In genomic region chr7:70869125-70869524, GRCm38 (mm10) we compare ENCODE assay signal across 20 mouse cellular contexts.
DNase-seq lines count a peak whose midpoint lies in the region; ATAC-seq and TF ChIP-seq lines count a peak whose summit lies in the region.
"Had no signal": no experiment of that assay in that cellular context is flagged by ENCODE, and none has a peak within 500 bp of the region (broad histone marks: within the 10 kb centered on the region; RNA-seq: fewer than 3 reads in every experiment).

No protein-coding gene starts in this region.

- H3K27me3 ChIP-seq in kidney, postnatal 0 days (ENCODE audit: insufficient read depth, low read length): no peaks in the 10 kb centered on the region
- H3K27me3 ChIP-seq in liver, embryonic 16.5 days (ENCODE audit: control insufficient read depth, insufficient read depth, low read depth, low read length): no peaks in the 10 kb centered on the region
- H3K27me3 ChIP-seq in forebrain, postnatal 0 days (ENCODE audit: insufficient read depth, low read length): no peaks in the 10 kb centered on the region
- H3K27me3 ChIP-seq: embryonic facial prominence, embryonic 12.5 days; forebrain, embryonic 13.5 days; megakaryocyte, embryonic 14.5 days; stomach, embryonic 15.5 days had no signal

- H3K9ac ChIP-seq in kidney, postnatal 0 days (ENCODE audit: low read depth, low read length): no peak overlapping the region
- no peak overlapping the region for H3K9ac ChIP-seq in liver, embryonic 16.5 days (ENCODE audit: low read depth, low read length)
- H3K9ac ChIP-seq in forebrain, postnatal 0 days: no peak overlapping the region
- H3K9ac ChIP-seq: embryonic facial prominence, embryonic 12.5 days; forebrain, embryonic 13.5 days; liver, embryonic 14.5 days; stomach, embryonic 15.5 days had no signal

- no peak overlapping the region; the same call in 1 of the 2 replicates for H3K27ac ChIP-seq in kidney, postnatal 0 days
- no peak overlapping the region for H3K27ac ChIP-seq in liver, embryonic 16.5 days (ENCODE audit: low read length)
- H3K27ac ChIP-seq in forebrain, postnatal 0 days (ENCODE audit: low read depth, low read length): no peak overlapping the region
- H3K27ac ChIP-seq: embryonic facial prominence, embryonic 12.5 days; forebrain, embryonic 13.5 days; left cerebral cortex, adult 2 months; limb, embryonic 10.5 days; liver, embryonic 14.5 days; stomach, embryonic 15.5 days had no signal

- peak; percentile 41 for DNase-seq in heart, adult 11 months
- no peak for DNase-seq in heart, adult 8-10 months (ENCODE audit: low spot score)
- DNase-seq in kidney, adult 18-20 months: peak; percentile 67
- DNase-seq in kidney, postnatal 0 days (ENCODE audit: low spot score): peak; percentile 45
- DNase-seq in cerebellum, adult 9-10 months: no peak
- no peak for DNase-seq in layer of hippocampus, adult 9-10 months (ENCODE audit: low spot score)
- DNase-seq in forebrain, postnatal 0 days: no peak
- DNase-seq: adrenal gland, adult 8-10 months; cerebellum, adult 8-10 months; heart, postnatal 10 days had no signal

- 0 out of 2 replicates have a peak, but pooled peaks cover 3% of the 10 kb centered on the region for H3K4me1 ChIP-seq in kidney, postnatal 0 days (replicated peaks; ENCODE audit: insufficient read depth, low read length)
- H3K4me1 ChIP-seq in liver, embryonic 16.5 days (ENCODE audit: control insufficient read depth, low read depth, low read length): no peaks in the 10 kb centered on the region
- no peaks in the 10 kb centered on the region for H3K4me1 ChIP-seq in forebrain, postnatal 0 days (ENCODE audit: insufficient read depth)
- H3K4me1 ChIP-seq: embryonic facial prominence, embryonic 12.5 days; forebrain, embryonic 13.5 days; limb, embryonic 10.5 days; megakaryocyte, embryonic 14.5 days; stomach, embryonic 15.5 days had no signal

- WGBS in kidney, postnatal 0 days: 59% methylated on average over 1 of the region's 1 CpGs
- WGBS in liver, embryonic 16.5 days (ENCODE audit: insufficient replicate concordance): 40% methylated on average over 1 of the region's 1 CpGs
- WGBS in forebrain, postnatal 0 days: 79% methylated on average over 1 of the region's 1 CpGs

- no peak overlapping the region for H3K4me2 ChIP-seq in kidney, postnatal 0 days (ENCODE audit: low read length)
- H3K4me2 ChIP-seq in liver, embryonic 16.5 days (ENCODE audit: low read depth, low read length): no peak overlapping the region
- H3K4me2 ChIP-seq in forebrain, postnatal 0 days (ENCODE audit: low read depth): no peak overlapping the region
- H3K4me2 ChIP-seq: embryonic facial prominence, embryonic 12.5 days; forebrain, embryonic 13.5 days; heart, embryonic 11.5 days; stomach, embryonic 15.5 days had no signal

- H3K4me3 ChIP-seq in kidney, postnatal 0 days (replicated peaks; ENCODE audit: low read depth, low read length): no peak overlapping the region
- H3K4me3 ChIP-seq in liver, embryonic 16.5 days (ENCODE audit: low read depth, low read length): no peak overlapping the region
- H3K4me3 ChIP-seq in forebrain, postnatal 0 days (ENCODE audit: low read depth, low read length): no peak overlapping the region
- H3K4me3 ChIP-seq: embryonic facial prominence, embryonic 12.5 days; erythroblast, embryonic 14.5 days; forebrain, embryonic 13.5 days; left cerebral cortex, adult 2 months; limb, embryonic 10.5 days; megakaryocyte, embryonic 14.5 days; stomach, embryonic 15.5 days had no signal

- peak; percentile 86 for ATAC-seq in kidney, postnatal 0 days (replicated peaks; ENCODE audit: low FRiP score, low read depth)
- peak; percentile 75 for ATAC-seq in liver, embryonic 16.5 days (ENCODE audit: low read depth)
- ATAC-seq in forebrain, postnatal 0 days: no peak
- ATAC-seq: forebrain, embryonic 13.5 days had no signal

- TF ChIP-seq CTCF in kidney, postnatal 0 days (IDR thresholded peaks at IDR 0.05; ENCODE audit: low read depth): no peak
- no peak for TF ChIP-seq CTCF in forebrain, postnatal 0 days (IDR thresholded peaks at IDR 0.05; ENCODE audit: low read depth)

- H3K9me3 ChIP-seq in kidney, postnatal 0 days (replicated peaks; ENCODE audit: low read length): no peaks in the 10 kb centered on the region
- H3K9me3 ChIP-seq in liver, embryonic 16.5 days (replicated peaks; ENCODE audit: control insufficient read depth, low read length): no peaks in the 10 kb centered on the region
- H3K9me3 ChIP-seq in forebrain, postnatal 0 days (ENCODE audit: low read length): no peaks in the 10 kb centered on the region
- H3K9me3 ChIP-seq: embryonic facial prominence, embryonic 12.5 days; forebrain, embryonic 13.5 days; limb, embryonic 10.5 days; megakaryocyte, embryonic 14.5 days; stomach, embryonic 15.5 days had no signal

- no peaks in the 10 kb centered on the region for H3K36me3 ChIP-seq in kidney, postnatal 0 days (ENCODE audit: insufficient read depth, low read length)
- no peaks in the 10 kb centered on the region for H3K36me3 ChIP-seq in liver, embryonic 16.5 days (ENCODE audit: control insufficient read depth, insufficient read depth)
- no peaks in the 10 kb centered on the region for H3K36me3 ChIP-seq in forebrain, postnatal 0 days (ENCODE audit: insufficient read depth)
- H3K36me3 ChIP-seq: embryonic facial prominence, embryonic 12.5 days; limb, embryonic 10.5 days; stomach, embryonic 15.5 days had no signal

Comparison
In these comparisons a context has a peak if more than half of its experiments do, and no peak if none do; other contexts are left out.
1. DNase-seq: peak in heart, adult 11 months (single experiment), kidney, adult 18-20 months (single experiment) and kidney, postnatal 0 days (single experiment); none in heart, adult 8-10 months (single experiment), cerebellum, adult 9-10 months (single experiment), layer of hippocampus, adult 9-10 months (single experiment) and forebrain, postnatal 0 days (single experiment).